Mouse (Mus musculus) NIH3T3 (cell line): ENCODE results near the gene Gm35549.

ENCODE experiments used
- DNase-seq: peaks from one replicate; pipeline ENCODE4 v3.0.0-alpha.2; 2012; ENCODE audit warnings: low read depth

The Gm35549 gene

GRCm38 (mm10) chr9:122826743-122827142, 17.1 kb downstream of the Gm35549 start:
- DNase-seq, result no peak

- DNase-seq, result no peak
Measured at GRCm38 (mm10) chr9:122823374-122824017, 20.3 kb downstream of the Gm35549 start.

GRCm38 (mm10) chr9:122815239-122815851, 28.5 kb downstream of the Gm35549 start:
- DNase-seq, result no peak

- DNase-seq, result no peak
Measured at GRCm38 (mm10) chr9:122814775-122815174, 29.1 kb downstream of the Gm35549 start.

GRCm38 (mm10) chr9:122812386-122812785, 31.4 kb downstream of the Gm35549 start:
- DNase-seq, result no peak

GRCm38 (mm10) chr9:122810212-122810611, 33.6 kb downstream of the Gm35549 start:
- DNase-seq, result no peak

GRCm38 (mm10) chr9:122807186-122807585, 36.6 kb downstream of the Gm35549 start:
- no peak for DNase-seq

GRCm38 (mm10) chr9:122805845-122806341, 37.9 kb downstream of the Gm35549 start:
- no peak for DNase-seq

- peak; percentile 94 for DNase-seq
Measured at GRCm38 (mm10) chr9:122805053-122805844, 38.6 kb downstream of the Gm35549 start, which contains the start of gene Tcaim. Gene Tcaim, plus strand, starts transcription at chr9:122805539.

GRCm38 (mm10) chr9:122786534-122786933, 57.3 kb downstream of the Gm35549 start:
- no peak for DNase-seq

- no peak for DNase-seq
Measured at GRCm38 (mm10) chr9:122785231-122785630, 58.6 kb downstream of the Gm35549 start.
